Mouse (Mus musculus) layer of hippocampus, adult 8-10 months (tissue): ENCODE measurements at regions not wholly inside any gene's neighbourhood (a gene's known extent, or its start where the extent isn't known, plus 50 kb on each side); places are given as distances from the start of the nearest gene placed in this dataset.

Experiments
- DNase-seq, 2 experiments: peaks; one replicate each; pipeline ENCODE4 v3.0.0; 2022; ENCODE audit warnings: low spot score in 2 of 2

- no peak for DNase-seq
Observed at GRCm38 (mm10) chr3:50548568-50548967, 105.2 kb upstream of the Slc7a11 start.

DNA sequence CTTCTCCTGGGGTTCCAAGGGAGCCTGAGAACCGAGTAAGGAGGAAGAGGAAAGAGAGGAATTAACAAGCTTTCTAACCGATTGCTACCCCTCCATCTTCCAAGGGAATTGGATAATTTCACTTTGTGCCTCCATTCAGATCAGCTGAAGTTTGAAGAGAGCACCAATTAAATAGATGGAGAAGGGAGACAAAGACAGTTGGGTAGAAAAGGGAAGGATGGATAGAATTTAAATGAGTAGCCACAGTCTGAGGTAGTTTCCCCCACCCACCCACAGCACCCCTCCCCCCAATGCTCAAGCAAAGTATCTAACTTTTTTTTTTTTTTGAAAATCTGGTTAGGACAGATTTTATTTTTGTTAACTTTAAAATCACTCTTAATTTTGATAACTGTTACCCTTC, 87.2 kb upstream of the Slc7a11 start:
- DNase-seq: no peak

DNA sequence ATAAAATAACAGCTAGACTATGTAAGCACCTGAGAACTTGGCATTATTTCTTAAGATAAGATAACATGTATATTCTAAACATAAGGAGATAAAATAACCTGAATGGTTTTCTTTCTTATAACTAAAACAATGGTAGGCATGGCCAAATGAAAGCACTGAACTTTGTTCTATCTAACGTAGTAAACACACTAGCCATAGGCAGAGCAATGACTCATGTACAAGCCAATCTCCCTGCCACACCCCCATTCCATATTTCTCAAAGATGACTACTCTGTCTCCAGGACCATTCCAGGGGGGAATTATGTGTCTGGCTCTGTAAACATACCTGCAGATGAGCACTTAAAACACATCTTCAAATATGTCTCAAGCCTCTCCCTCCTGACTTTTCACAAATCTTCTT, 80.6 kb upstream of the Slc7a11 start:
- DNase-seq: no peak

DNA sequence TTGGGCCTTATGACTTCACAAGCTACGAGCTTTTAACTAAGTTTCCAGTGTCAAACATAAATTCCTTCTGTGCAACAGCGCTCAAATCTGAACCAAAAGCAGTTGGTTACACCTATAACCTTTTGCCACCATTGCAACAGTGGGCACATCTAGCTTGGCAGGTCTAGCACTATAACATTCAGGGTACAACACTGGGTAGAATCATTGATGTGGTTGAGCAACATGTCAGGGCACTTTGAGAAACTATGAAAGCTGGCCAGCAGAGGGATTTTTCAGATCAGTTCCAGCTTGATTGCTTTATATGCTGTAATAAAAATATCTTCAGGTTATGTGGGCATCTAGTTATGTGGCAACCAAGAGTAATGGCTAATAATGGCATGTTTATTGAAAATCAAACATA, 63.8 kb upstream of the Slc7a11 start:
- no peak for DNase-seq
